Mouse (Mus musculus): ENCODE data around the gene 9230112D13Rik.

The 9230112D13Rik gene

GRCm38 (mm10) chr14:34522701-34523100, at the start of gene 9230112D13Rik:
Gene 9230112D13Rik, minus strand, starts transcription at chr14:34522801.
- in situ Hi-C loops (cut with MboI) = no loop called here

DNA sequence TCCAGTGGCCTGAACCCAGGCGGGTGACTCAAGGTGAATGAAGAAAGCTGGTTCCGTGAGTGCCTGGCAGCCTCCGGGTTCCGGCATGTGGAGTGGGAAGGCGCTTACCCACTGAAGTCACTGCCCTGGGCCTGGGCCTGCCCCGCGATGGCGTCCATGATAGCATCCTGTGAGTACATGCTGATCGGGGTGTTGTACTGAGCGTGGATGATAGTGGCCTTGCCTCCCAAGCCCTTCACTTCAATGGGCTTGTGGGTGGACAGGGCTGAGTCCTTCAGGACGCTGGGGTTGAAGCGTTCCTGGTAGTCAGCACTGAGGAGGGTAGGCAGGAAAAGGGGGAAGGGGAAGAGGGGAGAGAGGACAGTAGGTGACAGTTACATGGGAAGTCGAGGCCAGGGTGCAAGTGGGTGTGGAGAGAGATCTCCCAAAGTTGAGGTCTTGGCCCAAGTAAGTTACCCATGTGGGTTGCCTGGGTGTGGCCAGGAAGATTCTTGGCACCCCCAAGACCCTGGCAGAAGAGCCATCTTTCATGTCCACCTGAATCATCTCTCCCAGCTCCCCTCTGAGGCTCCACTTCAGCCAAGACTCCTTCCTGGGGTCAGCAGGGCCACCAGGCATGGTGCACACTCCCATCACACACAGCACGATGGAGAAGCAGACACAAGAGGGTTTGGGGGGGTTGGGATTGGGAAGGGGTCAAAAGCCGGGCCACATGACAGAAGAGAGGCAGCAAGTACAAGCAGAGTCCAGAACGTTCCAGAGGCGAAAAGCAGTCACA, 49.2 kb upstream of the 9230112D13Rik start:
- in situ Hi-C loops (cut with MboI) = no loop called here

- in situ Hi-C loops (cut with MboI) = no loop called here
These were observed 48.3 kb upstream of the 9230112D13Rik start for GRCm38 (mm10) chr14:34570903-34571302.

- in situ Hi-C loops (cut with MboI) = no loop called here
These were observed 47.7 kb upstream of the 9230112D13Rik start for GRCm38 (mm10) chr14:34570294-34570693.

GRCm38 (mm10) chr14:34569534-34570194, 47.1 kb upstream of the 9230112D13Rik start:
- in situ Hi-C loops (cut with MboI) = no loop called here

DNA sequence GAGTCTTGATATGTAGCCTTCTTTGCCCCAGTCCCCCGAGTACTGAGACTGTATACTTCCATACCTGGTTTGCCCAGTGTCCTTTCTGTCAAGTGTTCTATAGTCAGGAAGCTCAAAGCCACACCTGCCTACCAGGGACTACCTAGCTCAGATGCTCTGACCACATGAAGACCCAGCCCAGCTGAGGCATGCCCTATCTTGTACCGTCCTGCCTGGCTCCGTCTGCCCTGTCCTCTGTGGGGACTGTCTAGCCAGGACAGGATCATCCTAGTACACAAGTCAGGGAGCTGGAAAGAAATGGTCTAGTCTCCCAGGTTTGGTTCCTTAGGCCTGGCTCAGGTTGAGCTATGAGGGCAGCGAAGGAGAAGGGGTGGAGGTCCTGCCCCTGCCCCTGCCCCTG, 46.0 kb upstream of the 9230112D13Rik start:
- in situ Hi-C loops (cut with MboI) = no loop called here

DNA sequence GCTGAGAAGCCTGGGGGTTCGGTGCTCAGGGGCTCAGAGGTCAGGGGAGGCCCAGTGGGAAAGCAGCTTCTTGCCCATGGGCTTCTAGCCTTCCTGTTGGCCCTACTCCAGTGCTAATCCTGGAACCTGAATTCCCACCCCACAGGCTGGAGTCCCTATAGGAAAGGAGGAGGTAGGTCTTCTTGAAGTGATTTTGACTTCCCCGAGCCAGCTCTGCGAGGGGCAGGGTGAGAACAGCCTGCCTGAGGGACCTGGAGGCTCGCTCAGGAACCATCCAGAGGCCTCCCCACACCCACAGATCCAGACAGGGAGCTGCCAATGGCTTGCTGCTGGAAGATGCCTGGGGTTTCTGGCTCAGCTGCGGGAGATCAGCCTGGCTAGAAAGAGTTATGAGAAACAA, 45.1 kb upstream of the 9230112D13Rik start:
- in situ Hi-C loops (cut with MboI) = no loop called here

DNA sequence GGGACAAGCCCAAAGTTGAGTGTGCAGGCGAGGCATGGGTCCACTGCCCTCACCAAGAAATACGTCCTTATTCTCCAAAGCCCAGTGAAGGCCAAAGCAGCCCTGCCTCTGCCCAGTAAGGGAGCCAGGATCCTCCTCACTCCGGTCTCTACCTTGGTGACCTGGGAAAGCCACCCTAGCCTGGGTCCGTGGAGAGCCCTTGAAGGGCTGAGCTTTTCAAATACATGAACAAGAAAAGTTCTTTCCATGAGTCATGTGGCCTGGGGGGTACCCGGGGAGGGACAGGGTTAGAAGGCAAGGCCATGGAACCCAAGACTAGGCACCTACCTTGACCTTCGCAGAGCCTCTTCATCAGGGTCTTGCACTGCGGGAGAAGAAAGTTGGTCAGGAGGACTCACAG, 43.9 kb upstream of the 9230112D13Rik start:
- in situ Hi-C loops (cut with MboI) = no loop called here

DNA sequence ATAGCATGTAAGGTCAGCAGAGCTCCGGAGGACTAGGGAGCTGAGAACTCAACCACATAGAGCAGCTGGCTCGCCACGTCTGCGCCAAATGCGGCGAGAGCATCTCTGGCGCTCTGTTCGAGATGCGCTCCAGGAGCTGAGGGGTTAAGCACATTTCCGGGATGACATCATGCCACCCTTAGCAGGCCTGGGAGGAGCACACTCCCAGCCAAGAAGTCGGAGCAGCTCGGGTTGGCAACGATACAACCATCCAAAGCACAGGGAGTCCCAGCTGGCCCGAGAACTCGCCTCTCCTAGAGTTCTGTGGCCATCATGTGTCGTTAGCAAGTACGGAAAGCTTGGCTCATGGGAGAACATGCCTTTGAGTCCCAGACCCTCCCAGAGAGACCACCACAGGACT, 43.1 kb upstream of the 9230112D13Rik start:
- in situ Hi-C loops (cut with MboI) = no loop called here

- in situ Hi-C loops (cut with MboI) = no loop called here
These were observed 42.0 kb upstream of the 9230112D13Rik start for GRCm38 (mm10) chr14:34564646-34565045.

GRCm38 (mm10) chr14:34562393-34562792, 39.8 kb upstream of the 9230112D13Rik start:
- in situ Hi-C loops (cut with MboI) = no loop called here

GRCm38 (mm10) chr14:34561647-34562046, 39.0 kb upstream of the 9230112D13Rik start:
- in situ Hi-C loops (cut with MboI) = no loop called here

DNA sequence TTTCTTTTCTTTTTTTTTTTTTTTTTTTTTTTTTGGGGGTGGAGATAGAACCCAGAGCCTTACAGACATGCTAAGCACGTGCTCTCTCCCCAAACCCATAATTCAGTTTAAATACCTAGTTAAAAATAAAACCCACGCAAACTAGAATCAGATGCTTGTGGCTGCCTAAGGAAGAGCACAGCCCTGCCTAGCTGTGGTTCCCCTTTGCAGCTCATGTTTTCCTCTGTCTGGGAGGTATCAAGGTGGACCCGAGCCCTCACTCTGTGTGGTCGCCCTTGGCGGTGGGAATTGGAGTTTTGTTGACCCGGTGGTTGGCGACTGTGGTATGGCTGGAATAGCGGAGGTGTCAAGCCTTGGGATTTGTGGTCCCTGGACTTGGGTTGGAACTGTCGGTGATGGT, 36.3 kb upstream of the 9230112D13Rik start:
- in situ Hi-C loops (cut with MboI) = no loop called here

- in situ Hi-C loops (cut with MboI) = no loop called here
These were observed 32.6 kb upstream of the 9230112D13Rik start for GRCm38 (mm10) chr14:34555211-34555610.

DNA sequence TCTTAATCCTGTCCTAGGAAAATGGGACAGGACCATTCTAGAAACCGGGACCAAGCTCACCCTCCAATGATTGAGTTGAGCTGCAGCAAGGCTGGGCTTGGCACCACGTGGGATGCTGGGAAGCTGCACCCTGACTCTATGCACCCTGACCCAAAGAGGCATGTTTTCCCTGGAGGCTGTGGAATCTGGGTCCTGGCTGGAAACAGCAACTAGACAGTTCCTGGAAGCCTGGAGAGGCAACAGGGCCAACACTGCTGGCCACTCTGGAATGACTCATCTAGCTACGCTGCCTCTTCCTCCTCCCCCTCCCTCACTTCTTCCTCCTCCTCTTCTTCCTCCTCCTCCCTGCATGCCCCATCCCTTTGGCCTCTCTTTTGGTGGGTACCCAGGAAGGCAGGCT, 31.4 kb upstream of the 9230112D13Rik start:
- in situ Hi-C loops (cut with MboI) = no loop called here

- in situ Hi-C loops (cut with MboI) = no loop called here
These were observed 30.9 kb upstream of the 9230112D13Rik start for GRCm38 (mm10) chr14:34553470-34553869.

DNA sequence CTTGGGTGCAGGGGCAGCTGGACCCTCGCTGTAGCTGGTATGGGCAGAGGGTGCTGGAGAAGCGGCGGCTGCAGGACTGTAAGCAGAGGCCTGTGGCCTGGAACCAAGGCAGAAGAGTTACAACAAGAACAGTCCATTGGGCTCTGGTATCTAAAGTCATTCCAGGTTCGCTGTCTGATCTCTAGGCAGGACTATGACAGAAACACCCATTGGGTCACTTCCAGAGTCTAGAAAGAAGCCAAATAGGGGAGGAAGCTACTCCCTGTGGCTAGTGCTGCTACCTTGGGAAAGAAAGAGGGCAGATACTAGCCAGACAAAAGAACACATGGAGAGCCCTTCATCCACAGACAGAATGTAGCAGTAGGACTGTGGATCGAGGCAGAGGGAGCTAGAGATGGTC, 29.6 kb upstream of the 9230112D13Rik start:
- in situ Hi-C loops (cut with MboI) = no loop called here

DNA sequence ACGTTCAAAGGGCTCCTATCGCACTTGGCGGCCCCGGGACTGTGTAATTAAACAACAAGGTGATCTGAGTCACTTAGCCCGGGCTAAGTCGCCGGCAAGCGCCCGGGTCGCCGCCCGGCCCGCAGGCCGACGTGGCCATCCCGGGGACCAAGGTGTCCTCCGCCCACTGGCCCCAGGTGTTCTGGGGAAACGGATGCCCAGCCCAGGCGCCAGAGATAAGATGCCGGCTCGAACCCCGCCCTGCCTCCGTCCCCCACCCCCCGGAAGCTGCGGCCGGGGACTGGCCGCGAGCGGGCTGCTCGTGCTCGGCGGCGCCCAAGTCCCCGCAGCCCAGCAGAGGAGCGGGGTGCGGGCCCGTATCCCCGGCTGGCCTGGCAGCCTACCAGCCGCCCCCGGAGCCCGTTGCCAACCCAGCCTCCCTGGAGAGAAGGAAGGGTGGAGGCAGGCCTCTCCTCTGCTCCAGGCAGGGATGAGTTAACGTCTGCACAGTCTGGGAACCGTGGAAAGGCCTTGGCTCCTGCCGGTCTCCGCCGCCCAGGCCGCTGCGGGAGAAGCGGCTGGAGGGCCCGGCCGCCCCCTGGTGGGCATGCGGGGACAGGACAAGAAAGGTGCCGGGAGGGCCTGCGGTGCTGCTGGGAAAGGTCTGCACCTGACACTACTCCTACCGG, 26.5 kb upstream of the 9230112D13Rik start:
- in situ Hi-C loops (cut with MboI) = no loop called here

- in situ Hi-C loops (cut with MboI) = no loop called here
These were observed 25.9 kb upstream of the 9230112D13Rik start for GRCm38 (mm10) chr14:34548391-34549001.

GRCm38 (mm10) chr14:34544545-34544944, 21.9 kb upstream of the 9230112D13Rik start:
- in situ Hi-C loops (cut with MboI) = no loop called here

- in situ Hi-C loops (cut with MboI) = no loop called here
These were observed 21.4 kb upstream of the 9230112D13Rik start for GRCm38 (mm10) chr14:34544001-34544400.

GRCm38 (mm10) chr14:34543596-34543995, 21.0 kb upstream of the 9230112D13Rik start:
- in situ Hi-C loops (cut with MboI) = no loop called here
